Mouse (Mus musculus) spleen, adult 2 months (tissue): ENCODE data around the gene Cldn8.

Experiments used
- CTCF ChIP-seq: fragments of 200-500 bp; IDR thresholded peaks from 2 replicates; pipeline ENCODE4 v1.5.1; 2011; ENCODE audit warnings: mild to moderate bottlenecking, inconsistent platforms; ENCODE audit not compliant: insufficient read depth, insufficient read length, insufficient replicate concordance; ENCODE audit errors: extremely low read depth
- POLR2A ChIP-seq: fragments of 200-500 bp; IDR thresholded peaks from 2 replicates; pipeline ENCODE4 v1.6.1; 2011; ENCODE audit warnings: low read depth, low read length, inconsistent platforms

GRCm38 (mm10) chr16:88575885-88576679 is 13.1 kb upstream of the Cldn8 start:
- TF ChIP-seq CTCF (no peak), POLR2A (no peak)
